Mouse (Mus musculus) cortical plate, adult 2 months (tissue): ENCODE measurements at regions not wholly inside any gene's neighbourhood (a gene's known extent, or its start where the extent isn't known, plus 50 kb on each side); places are given as distances from the start of the nearest gene placed in this dataset.

Experiments used
- CTCF ChIP-seq: fragments of 200-500 bp; IDR thresholded peaks from 2 replicates; pipeline ENCODE4 v1.5.1; 2011; ENCODE audit warnings: mild to moderate bottlenecking, control low read depth, low read length; ENCODE audit not compliant: insufficient read depth; ENCODE audit errors: extremely low read depth
- POLR2A ChIP-seq: fragments of 200-500 bp; IDR thresholded peaks from 2 replicates; pipeline ENCODE4 v1.6.1; 2011; ENCODE audit warnings: mild to moderate bottlenecking, low read length, control low read depth; ENCODE audit not compliant: insufficient read depth; ENCODE audit errors: extremely low read depth

DNA sequence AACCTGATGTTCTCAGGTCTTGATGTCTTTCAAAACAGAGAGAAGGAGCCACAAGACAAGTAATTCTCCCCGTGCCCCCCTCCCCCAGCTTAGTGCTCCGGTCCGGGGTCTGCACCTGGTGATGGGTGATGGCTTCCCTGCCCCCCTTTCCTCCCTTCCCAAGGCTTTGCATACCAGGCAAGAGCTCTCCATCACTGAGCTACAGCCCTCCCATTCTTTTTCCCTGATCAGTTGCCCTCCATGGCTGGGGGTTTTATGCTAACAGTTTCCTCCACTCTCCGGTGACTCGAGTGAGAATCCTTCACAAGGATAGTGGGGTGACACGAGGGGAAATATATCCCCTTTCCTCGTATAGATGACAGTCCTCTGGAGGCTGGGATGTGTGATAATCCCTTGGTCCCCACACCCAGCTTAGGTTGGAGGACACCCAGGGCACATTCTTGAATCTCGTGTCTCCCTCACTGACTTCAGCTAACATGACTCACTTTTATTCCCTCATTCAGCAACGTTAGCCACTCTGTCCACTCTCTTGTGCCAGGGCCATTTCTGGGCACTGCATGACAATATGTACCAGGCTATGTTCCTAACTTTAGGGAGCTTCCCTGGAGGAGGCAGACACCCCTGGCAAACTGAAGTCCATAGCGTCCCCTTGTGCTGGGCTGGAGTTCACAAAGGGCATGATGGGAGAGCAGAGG, 61.9 kb upstream of the Ampd3 start:
- TF ChIP-seq CTCF (no peak), POLR2A (no peak)
